Mouse (Mus musculus): ENCODE measurements around the gene Npc2.

GRCm38 (mm10) chr12:84819236-84820168, 46.5 kb upstream of the Npc2 start:
- no peak for TF ChIP-seq CTCF (IDR thresholded peaks at IDR 0.05; ENCODE audit: low read depth, low read length)
- TF ChIP-seq POLR2A (IDR thresholded peaks at IDR 0.05; ENCODE audit: insufficient read depth, low read length): no peak
- TF ChIP-seq EP300 (IDR thresholded peaks at IDR 0.05; ENCODE audit: insufficient read depth, low read depth, low read length): no peak
